Mouse (Mus musculus) liver, embryonic 14.5 days (tissue): ENCODE measurements around the gene Rbpms2. TPM values are rescaled to one million over a fixed set of nuclear protein-coding genes. Genes with fewer than 3 reads are reported as not detected.

Source experiments
- ATAC-seq: fragments of 200-750 bp; cut with Nextera tagmentation; 2 replicates; pipeline ENCODE4 v1.8.0; 2017; ENCODE audit warnings: moderate number of reproducible peaks, mild to moderate bottlenecking, moderate library complexity; ENCODE audit not compliant: insufficient read depth
- DNase-seq, 3 experiments: peaks; one replicate each; pipeline ENCODE4 v3.0.0-alpha.2; 2012 to 2013; ENCODE audit warnings: low read depth in 3 of 3, low spot score in 3 of 3
- H3K27ac ChIP-seq: fragments of 300-500 bp; sonication (generic); 2 replicates; pipeline ENCODE4 v1.5.1; 2014; ENCODE audit warnings: moderate library complexity, mild to moderate bottlenecking, control low read depth, inconsistent platforms
- H3K27me3 ChIP-seq: fragments of 300-500 bp; sonication (generic); 2 replicates; pipeline ENCODE4 v1.6.1; 2014; ENCODE audit warnings: mild to moderate bottlenecking, low read length, moderate library complexity; ENCODE audit not compliant: control insufficient read depth, insufficient read depth
- H3K36me3 ChIP-seq: fragments of 300-500 bp; sonication (generic); replicated peaks from 2 replicates; pipeline ENCODE4 v1.6.1; 2014; ENCODE audit warnings: low read depth; ENCODE audit not compliant: control insufficient read depth, insufficient read depth
- H3K4me1 ChIP-seq, 2 experiments: fragments of 200-500 bp in 1 of 2; fragments of 300-500 bp in 1 of 2; sonication (generic) in 1 of 2; replicated peaks; 2 replicates each; pipeline ENCODE4 v1.6.1; 2012 to 2014; ENCODE audit warnings: antibody characterized with exemption in 1 of 2, inconsistent platforms in 1 of 2, low read length in 1 of 2; ENCODE audit not compliant: control insufficient read depth in 2 of 2, insufficient read depth in 2 of 2
- H3K4me2 ChIP-seq: fragments of 300-500 bp; sonication (generic); 2 replicates; pipeline ENCODE4 v1.6.1; 2014; ENCODE audit warnings: low read depth, mild to moderate bottlenecking, control low read depth, moderate library complexity
- H3K4me3 ChIP-seq, 2 experiments: fragments of 200-500 bp in 1 of 2; fragments of 300-500 bp in 1 of 2; sonication (generic) in 1 of 2; 2 replicates each; pipeline ENCODE4 v1.5.1; 2012 to 2014; ENCODE audit warnings: low read depth in 2 of 2, low read length in 2 of 2, mild to moderate bottlenecking in 2 of 2, control low read depth in 1 of 2, inconsistent platforms in 1 of 2, moderate library complexity in 1 of 2; ENCODE audit not compliant: insufficient read depth in 1 of 2
- H3K9ac ChIP-seq: fragments of 300-500 bp; sonication (generic); replicated peaks from 2 replicates; pipeline ENCODE4 v1.6.1; 2014; ENCODE audit warnings: mild to moderate bottlenecking, control low read depth, moderate library complexity
- H3K9me3 ChIP-seq: fragments of 300-500 bp; sonication (generic); 2 replicates; pipeline ENCODE4 v1.6.1; 2016; ENCODE audit warnings: low read length, mixed read lengths; ENCODE audit not compliant: control insufficient read depth
- CTCF ChIP-seq: IDR thresholded peaks from 2 replicates; pipeline ENCODE4 v1.5.1; 2016; ENCODE audit warnings: antibody characterized with exemption, low read depth, control low read depth
- EP300 ChIP-seq: IDR thresholded peaks from 2 replicates; pipeline ENCODE4 v1.6.1; 2016; ENCODE audit warnings: antibody characterized with exemption, low read depth
- WGBS: fragments of 180-500 bp; shearing (Covaris S2); extraction: QIAGEN DNeasy Blood & Tissue Kit; methylation state at CpG from one replicate; pipeline ENCODE4 v1.1.7; 2014; ENCODE audit not compliant: insufficient replicate concordance; 5-methylcytosine and 5-hydroxymethylcytosine counted together
- polyA plus RNA-seq, 2 experiments: library from polyadenylated mRNA; depleted of rRNA in 1 of 2; stranded (reverse) in 1 of 2; unstranded in 1 of 2; fragments of >200 nt; fragmentation: Nextera tagmentation in 1 of 2; extraction: Ambion mirVana in 1 of 2; gene quantifications; 2 replicates each; pipeline versions ENCODE4 v1.2.1 to v1.2.3; 2012 to 2014

Gene Rbpms2
- polyA plus RNA-seq, 2 experiments, result 8.9 to 11.9 TPM

- H3K9ac ChIP-seq, result no peak overlapping the region
- H3K27me3 ChIP-seq, result no peaks in the 10 kb centered on the region
- H3K4me2 ChIP-seq, result no peak overlapping the region
- ATAC-seq (no peak), DNase-seq (no peak)
- H3K4me1 ChIP-seq, result no peaks in the 10 kb centered on the region
- no peaks in the 10 kb centered on the region for H3K9me3 ChIP-seq
- TF ChIP-seq EP300 (no peak), CTCF (no peak)
- H3K4me3 ChIP-seq, result no peak overlapping the region
- WGBS, result 56% methylated on average over 3 of the region's 3 CpGs
- H3K36me3 ChIP-seq, result no peaks in the 10 kb centered on the region
- no peak overlapping the region for H3K27ac ChIP-seq
These were observed 25.3 kb downstream of the Rbpms2 start for GRCm38 (mm10) chr9:65654700-65655237.

GRCm38 (mm10) chr9:65655540-65655939 lies 26.1 kb downstream of the Rbpms2 start:
- H3K36me3 ChIP-seq, result no peaks in the 10 kb centered on the region
- TF ChIP-seq CTCF (no peak), EP300 (no peak)
- H3K9me3 ChIP-seq, result no peaks in the 10 kb centered on the region
- no peak overlapping the region for H3K4me2 ChIP-seq
- 31% methylated on average over 8 of the region's 8 CpGs for WGBS
- ATAC-seq, result no peak
- H3K4me1 ChIP-seq, result no peaks in the 10 kb centered on the region
- no peak overlapping the region for H3K27ac ChIP-seq
- H3K9ac ChIP-seq, result no peak overlapping the region
- H3K27me3 ChIP-seq, result no peaks in the 10 kb centered on the region
- H3K4me3 ChIP-seq, result no peak overlapping the region
- DNase-seq, result no peak

- Histone ChIP-seq H3K36me3 (no peaks in the 10 kb centered on the region), H3K27ac (no peak overlapping the region), H3K9me3 (no peaks in the 10 kb centered on the region), H3K27me3 (no peaks in the 10 kb centered on the region), H3K4me2 (no peak overlapping the region), H3K9ac (no peak overlapping the region), H3K4me1 (no peaks in the 10 kb centered on the region), H3K4me3 (no peak overlapping the region)
- DNase-seq, result no peak
- TF ChIP-seq CTCF, result no peak
- TF ChIP-seq EP300, result no peak
- 75% methylated on average over 3 of the region's 3 CpGs for WGBS
- no peak for ATAC-seq
These were observed 27.8 kb downstream of the Rbpms2 start for GRCm38 (mm10) chr9:65657218-65657617.

- no peak for ATAC-seq
- Histone ChIP-seq H3K4me1 (no peaks in the 10 kb centered on the region; a peak in 1 of 4 replicates), H3K27me3 (no peaks in the 10 kb centered on the region), H3K4me3 (no peak overlapping the region), H3K36me3 (no peaks in the 10 kb centered on the region), H3K9me3 (no peaks in the 10 kb centered on the region), H3K4me2 (no peak overlapping the region), H3K9ac (no peak overlapping the region), H3K27ac (no peak overlapping the region)
- WGBS, result 50% methylated on average over 5 of the region's 5 CpGs
- DNase-seq, result no peak
- peak; percentile 34 for TF ChIP-seq CTCF
- no peak for TF ChIP-seq EP300
These were observed 31.6 kb downstream of the Rbpms2 start for GRCm38 (mm10) chr9:65661029-65661428.

- Histone ChIP-seq H3K4me1 (no peaks in the 10 kb centered on the region; a peak in 1 of 4 replicates), H3K9me3 (no peaks in the 10 kb centered on the region), H3K4me2 (no peak overlapping the region), H3K27ac (no peak overlapping the region), H3K27me3 (no peaks in the 10 kb centered on the region), H3K9ac (no peak overlapping the region), H3K36me3 (no peaks in the 10 kb centered on the region), H3K4me3 (no peak overlapping the region)
- TF ChIP-seq CTCF, result no peak
- no peak for TF ChIP-seq EP300
- ATAC-seq, result no peak
- 56% methylated on average over 1 of the region's 1 CpGs for WGBS
- no peak for DNase-seq
These were observed 32.0 kb downstream of the Rbpms2 start for GRCm38 (mm10) chr9:65661493-65661892.
